Mouse (Mus musculus) left cerebral cortex, adult 2 months (tissue): ENCODE measurements around the gene Gm17535. TPM values are rescaled to one million over a fixed set of nuclear protein-coding genes. Genes with fewer than 3 reads are reported as not detected.
"Not testable (repeated sequence)": the region's sequence is repeated elsewhere in the genome, so short reads cannot be mapped to it uniquely, and the experiment has no call there.

Source experiments
- DNase-seq, 2 experiments: peaks; one replicate each; pipeline ENCODE4 v3.0.0; 2021 to 2022; ENCODE audit warnings: low spot score in 2 of 2, mixed read lengths in 1 of 2; ENCODE audit errors: extremely low spot score in 1 of 2
- H3K27ac ChIP-seq: fragments of 200-600 bp; 2 replicates; pipeline ENCODE4 v1.8.1; 2022
- H3K4me3 ChIP-seq: fragments of 200-600 bp; 2 replicates; pipeline ENCODE4 v1.8.1; 2022
- intact Hi-C: fragments of 180-260 bp; cut with DNase I; formaldehyde crosslinking; loops from one replicate; pipeline ENCODE4 v1.15.1; 2025
- total RNA-seq, 2 experiments: library from RNA; stranded (reverse); gene quantifications; 2 replicates each; pipeline ENCODE4 v1.2.3; 2021

Gm17535 gene
- total RNA-seq, 2 experiments from 2014 or later = not detected

- H3K27ac ChIP-seq, H3K4me3 ChIP-seq: not testable (repeated sequence)
These were observed 14.3 kb upstream of the Gm17535 start for GRCm38 (mm10) chr9:3019835-3020727.

GRCm38 (mm10) chr9:3022316-3023008, 11.9 kb upstream of the Gm17535 start:
- DNase-seq = peak; percentile 63 to 80
- H3K27ac ChIP-seq, intact Hi-C loops, H3K4me3 ChIP-seq: not testable (repeated sequence)

More at GRCm38 (mm10) chr9:3019835-3020727, 14.3 kb upstream of the Gm17535 start:
- intact Hi-C loops = not testable (repeated sequence)
- DNase-seq = peak; percentile 37 to 82

GRCm38 (mm10) chr9:3023312-3023984, 11.0 kb upstream of the Gm17535 start, which contains the start of gene Gm10718:
Gene Gm10718 (plus strand): TSS chr9:3023547.
- H3K4me3 ChIP-seq, H3K27ac ChIP-seq, intact Hi-C loops: not testable (repeated sequence)
- peak in 1 of 2 experiments; percentile 15 for DNase-seq

- H3K4me3 ChIP-seq, H3K27ac ChIP-seq, intact Hi-C loops: not testable (repeated sequence)
- peak; percentile 72 to 78 for DNase-seq
These were observed 10.3 kb upstream of the Gm17535 start for GRCm38 (mm10) chr9:3023985-3024648.

GRCm38 (mm10) chr9:3024912-3025467, 9.4 kb upstream of the Gm17535 start, which contains the start of gene Gm10717:
Gene Gm10717 (plus strand): TSS chr9:3025417.
- intact Hi-C loops, H3K4me3 ChIP-seq, H3K27ac ChIP-seq: not testable (repeated sequence)
- peak; percentile 26 to 61 for DNase-seq

- H3K27ac ChIP-seq, H3K4me3 ChIP-seq, intact Hi-C loops: not testable (repeated sequence)
- DNase-seq = peak; percentile 70 to 76
These were observed 8.7 kb upstream of the Gm17535 start for GRCm38 (mm10) chr9:3025653-3026052.

- DNase-seq, intact Hi-C loops, H3K4me3 ChIP-seq, H3K27ac ChIP-seq: not testable (repeated sequence)
These were observed 8.3 kb upstream of the Gm17535 start for GRCm38 (mm10) chr9:3026136-3026535.

- intact Hi-C loops, H3K27ac ChIP-seq, H3K4me3 ChIP-seq, DNase-seq: not testable (repeated sequence)
These were observed 7.7 kb upstream of the Gm17535 start for GRCm38 (mm10) chr9:3026741-3027140.

- intact Hi-C loops, DNase-seq, H3K4me3 ChIP-seq, H3K27ac ChIP-seq: not testable (repeated sequence)
These were observed 7.2 kb upstream of the Gm17535 start for GRCm38 (mm10) chr9:3027200-3027599.

GRCm38 (mm10) chr9:3029276-3030000, 5.0 kb upstream of the Gm17535 start:
- intact Hi-C loops, H3K27ac ChIP-seq, H3K4me3 ChIP-seq: not testable (repeated sequence)
- peak in 1 of 2 experiments; percentile 33 for DNase-seq

- H3K27ac ChIP-seq, DNase-seq, intact Hi-C loops: not testable (repeated sequence)
These were observed 3.6 kb upstream of the Gm17535 start for GRCm38 (mm10) chr9:3030677-3031318.

GRCm38 (mm10) chr9:3036577-3036976, 2.2 kb downstream of the Gm17535 start, which contains the start of gene Gm10715:
Gene Gm10715 (plus strand): TSS chr9:3036877.
- intact Hi-C loops, DNase-seq, H3K27ac ChIP-seq, H3K4me3 ChIP-seq: not testable (repeated sequence)

More at GRCm38 (mm10) chr9:3030677-3031318, 3.6 kb upstream of the Gm17535 start:
- H3K4me3 ChIP-seq = not testable (repeated sequence)

GRCm38 (mm10) chr9:3038161-3038560, 3.8 kb downstream of the Gm17535 start:
- H3K27ac ChIP-seq, intact Hi-C loops, H3K4me3 ChIP-seq, DNase-seq: not testable (repeated sequence)
